Mouse (Mus musculus) skeletal muscle tissue, adult 2 months (tissue): Measurements from ENCODE around the gene Zscan4f.
"Not testable (repeated sequence)": the region's sequence is repeated elsewhere in the genome, so short reads cannot be mapped to it uniquely, and the experiment has no call there.

Experiments
- DNase-seq: peaks from one replicate; pipeline ENCODE4 v3.0.0-alpha.2; 2012; ENCODE audit warnings: low read depth, low spot score

Gene Zscan4f

GRCm38 (mm10) chr7:11397615-11398014, at the start of gene Zscan4f:
TSS of gene Zscan4f (plus strand) at chr7:11397915.
- not testable (repeated sequence) for DNase-seq

GRCm38 (mm10) chr7:11384641-11385040, 13.1 kb upstream of the Zscan4f start:
- DNase-seq: not testable (repeated sequence)
